In genomic region chr6:97510771-97511170, GRCm38 (mm10) we compare ENCODE assay signal across 26 mouse cellular contexts.
A peak's percentile ranks its signal among the peaks of the same experiment; 100 is the strongest.
DNase-seq lines count a peak whose midpoint lies in the region; ATAC-seq and TF ChIP-seq lines count a peak whose summit lies in the region.
"Had no signal": no experiment of that assay in that cellular context is flagged by ENCODE, and none has a peak within 500 bp of the region (broad histone marks: within the 10 kb centered on the region; RNA-seq: fewer than 3 reads in every experiment).

No protein-coding gene starts in this region.

- no peaks in the 10 kb centered on the region for H3K36me3 ChIP-seq in heart, adult 2 months (ENCODE audit: control insufficient read depth, insufficient read depth, low read length)
- H3K36me3 ChIP-seq in stomach, postnatal 0 days (ENCODE audit: control insufficient read depth, insufficient read depth, low read length): no peaks in the 10 kb centered on the region
- H3K36me3 ChIP-seq: hindbrain, embryonic 15.5 days; intestine, embryonic 15.5 days; limb, embryonic 13.5 days; liver, embryonic 15.5 days; midbrain, embryonic 12.5 days; neural tube, embryonic 12.5 days had no signal

- POLR2A ChIA-PET in Patski (lab: Charles Lee): no interaction called here

- WGBS in heart, adult 2 months: 51% methylated on average over 8 of the region's 8 CpGs
- 47% methylated on average over 8 of the region's 8 CpGs for WGBS in stomach, postnatal 0 days

- no peaks in the 10 kb centered on the region for H3K79me2 ChIP-seq in heart, adult 2 months (replicated peaks; ENCODE audit: control insufficient read depth, insufficient read depth, low read length)

- no peak for DNase-seq in heart, adult 2 months
- DNase-seq in heart, postnatal 36 days: no peak
- no peak for DNase-seq in Patski (ENCODE audit: low read depth, low spot score)
- peak; percentile 62 to 71 for DNase-seq in kidney, adult 8-10 months
- peak; percentile 62 for DNase-seq in kidney, postnatal 14 days
- no peak for DNase-seq in adrenal gland, postnatal 10 days
- DNase-seq in frontal cortex, postnatal 10 days (ENCODE audit: low spot score in 2 of 2): no peak
- no peak for DNase-seq in stomach, postnatal 0 days (ENCODE audit: low spot score)
- DNase-seq: adrenal gland, adult 8-10 months; cerebellum, adult 11 months; cerebellum, postnatal 10 days; embryo, embryonic 11 days; gastrocnemius, postnatal 25 days; heart, postnatal 10 days; layer of hippocampus, postnatal 36 days; right cerebral cortex, adult 18-20 months; thymus, postnatal 36 days had no signal

- H3K4me1 ChIP-seq in heart, adult 2 months (ENCODE audit: control insufficient read depth, insufficient read depth, low read length): peaks cover 10% of the 10 kb centered on the region
- H3K4me1 ChIP-seq in stomach, postnatal 0 days (replicated peaks; ENCODE audit: control insufficient read depth, insufficient read depth): 0 out of 2 replicates have a peak, but pooled peaks cover 3% of the 10 kb centered on the region
- H3K4me1 ChIP-seq: liver, embryonic 15.5 days; neural tube, embryonic 12.5 days had no signal

- H3K4me3 ChIP-seq in heart, adult 2 months: no peak overlapping the region
- no peak overlapping the region for H3K4me3 ChIP-seq in stomach, postnatal 0 days (ENCODE audit: low read depth, low read length)
- H3K4me3 ChIP-seq: hindbrain, embryonic 15.5 days; intestine, embryonic 15.5 days; layer of hippocampus, adult 2 months; limb, embryonic 13.5 days; liver, embryonic 15.5 days; midbrain, embryonic 12.5 days; neural tube, embryonic 12.5 days had no signal

- TF ChIP-seq CTCF in heart, adult 2 months (IDR thresholded peaks at IDR 0.05): no peak
- TF ChIP-seq CTCF in Patski (IDR thresholded peaks at IDR 0.05): no peak
- no peak for TF ChIP-seq CTCF in stomach, postnatal 0 days (IDR thresholded peaks at IDR 0.05; ENCODE audit: low read depth)

- TF ChIP-seq EP300 in heart, adult 2 months (IDR thresholded peaks at IDR 0.05; ENCODE audit: insufficient read depth, low read depth, low read length): no peak
- no peak for TF ChIP-seq EP300 in stomach, postnatal 0 days (optimal IDR thresholded peaks at IDR 0.05)

- CTCF ChIA-PET in Patski (lab: Charles Lee): interaction anchor here (1.1 kb wide), 1 partner anchor 9 kb away, joined by 5 read pairs; no protein-coding TSS in a partner anchor

- peak overlapping the region; percentile 38 for H3K27ac ChIP-seq in heart, adult 2 months
- no peak overlapping the region for H3K27ac ChIP-seq in stomach, postnatal 0 days (replicated peaks)
- H3K27ac ChIP-seq: hindbrain, embryonic 15.5 days; intestine, embryonic 15.5 days; layer of hippocampus, adult 2 months; limb, embryonic 13.5 days; liver, embryonic 15.5 days; midbrain, embryonic 12.5 days; neural tube, embryonic 12.5 days had no signal

- in situ Hi-C loops in Patski (cut with MboI; ENCODE audit: low pct_unique_long_range_greater_than_20kb): no loop called here

- no peaks in the 10 kb centered on the region for H3K9me3 ChIP-seq in stomach, postnatal 0 days (ENCODE audit: control insufficient read depth, low read length)
- H3K9me3 ChIP-seq: hindbrain, embryonic 15.5 days; intestine, embryonic 15.5 days; limb, embryonic 13.5 days; liver, embryonic 15.5 days; midbrain, embryonic 12.5 days; neural tube, embryonic 12.5 days had no signal

- H3K9ac ChIP-seq in heart, adult 2 months (ENCODE audit: low read depth, low read length): no peak overlapping the region
- no peak overlapping the region for H3K9ac ChIP-seq in stomach, postnatal 0 days (ENCODE audit: low read length)
- H3K9ac ChIP-seq: hindbrain, embryonic 15.5 days; intestine, embryonic 15.5 days; limb, embryonic 13.5 days; liver, embryonic 15.5 days; midbrain, embryonic 12.5 days; neural tube, embryonic 12.5 days had no signal

- no peak overlapping the region for H3K4me2 ChIP-seq in stomach, postnatal 0 days (replicated peaks; ENCODE audit: low read depth)
- H3K4me2 ChIP-seq: heart, embryonic 11.5 days; hindbrain, embryonic 15.5 days; intestine, embryonic 15.5 days; limb, embryonic 13.5 days; liver, embryonic 15.5 days; midbrain, embryonic 12.5 days; neural tube, embryonic 12.5 days had no signal

- H3K27me3 ChIP-seq in heart, adult 2 months (ENCODE audit: control insufficient read depth, insufficient read depth, low read length): no peaks in the 10 kb centered on the region
- H3K27me3 ChIP-seq in Patski: no peaks in the 10 kb centered on the region
- H3K27me3 ChIP-seq in stomach, postnatal 0 days (ENCODE audit: control insufficient read depth, insufficient read depth, low read length): no peaks in the 10 kb centered on the region
- H3K27me3 ChIP-seq: CH12.LX; hindbrain, embryonic 15.5 days; intestine, embryonic 15.5 days; limb, embryonic 13.5 days; liver, embryonic 15.5 days; midbrain, embryonic 12.5 days; neural tube, embryonic 12.5 days had no signal

- ATAC-seq in Patski: peak; percentile 72
- no peak for ATAC-seq in stomach, postnatal 0 days (ENCODE audit: low FRiP score, low TSS enrichment)
- ATAC-seq: intestine, embryonic 15.5 days had no signal

- intact Hi-C loops in heart, adult 2 months (cut with DNase I): no loop called here
- intact Hi-C loops in heart, postnatal 36 days (cut with DNase I): no loop called here

- TF ChIP-seq POLR2A in heart, adult 2 months (IDR thresholded peaks at IDR 0.05; ENCODE audit: insufficient read depth, low read depth, low read length): no peak

Comparison
In these comparisons a context has a peak if more than half of its experiments do, and no peak if none do; other contexts are left out.
1. DNase-seq: peak in kidney, adult 8-10 months (2 of 2) and kidney, postnatal 14 days (single experiment); none in heart, adult 2 months (0 of 2), heart, postnatal 36 days (0 of 2), Patski (single experiment), adrenal gland, postnatal 10 days (single experiment), frontal cortex, postnatal 10 days (0 of 2) and stomach, postnatal 0 days (single experiment).